Mouse (Mus musculus) midbrain, embryonic 14.5 days (tissue): ENCODE measurements around the gene Man2a2. TPM values are rescaled to one million over a fixed set of nuclear protein-coding genes. Genes with fewer than 3 reads are reported as not detected.

Experiments
- ATAC-seq: fragments of 200-750 bp; cut with Nextera tagmentation; 2 replicates; pipeline ENCODE4 v1.8.0; 2017; ENCODE audit warnings: moderate number of reproducible peaks, moderate library complexity; ENCODE audit not compliant: low FRiP score, low TSS enrichment
- DNase-seq: peaks from one replicate; pipeline ENCODE4 v3.0.0-alpha.2; 2015
- H3K27ac ChIP-seq: fragments of 300-500 bp; sonication (generic); replicated peaks from 2 replicates; pipeline ENCODE4 v1.5.1; 2014; ENCODE audit warnings: mild to moderate bottlenecking, low read depth, low read length, moderate library complexity
- H3K27me3 ChIP-seq: fragments of 300-500 bp; sonication (generic); 2 replicates; pipeline ENCODE4 v1.6.1; 2014; ENCODE audit warnings: low read length, control low read depth, mixed read lengths; ENCODE audit not compliant: control insufficient read depth, insufficient read depth
- H3K36me3 ChIP-seq: fragments of 300-500 bp; sonication (generic); 2 replicates; pipeline ENCODE4 v1.6.1; 2014; ENCODE audit warnings: low read length, control low read depth; ENCODE audit not compliant: control insufficient read depth, insufficient read depth
- H3K4me1 ChIP-seq: fragments of 300-500 bp; sonication (generic); 2 replicates; pipeline ENCODE4 v1.6.1; 2014; ENCODE audit warnings: mild to moderate bottlenecking, antibody characterized with exemption, low read length, control low read depth; ENCODE audit not compliant: control insufficient read depth, insufficient read depth
- H3K4me2 ChIP-seq: fragments of 300-500 bp; sonication (generic); 2 replicates; pipeline ENCODE4 v1.6.1; 2014; ENCODE audit warnings: mild to moderate bottlenecking, low read length, moderate library complexity
- H3K4me3 ChIP-seq: fragments of 300-500 bp; sonication (generic); replicated peaks from 2 replicates; pipeline ENCODE4 v1.5.1; 2014; ENCODE audit warnings: low read depth, low read length
- H3K9ac ChIP-seq: fragments of 300-500 bp; sonication (generic); replicated peaks from 2 replicates; pipeline ENCODE4 v1.6.1; 2014; ENCODE audit warnings: mild to moderate bottlenecking, low read length, moderate library complexity
- H3K9me3 ChIP-seq: fragments of 300-500 bp; sonication (generic); 2 replicates; pipeline ENCODE4 v1.6.1; 2016; ENCODE audit warnings: low read length, control low read depth, mixed read lengths; ENCODE audit not compliant: control insufficient read depth
- WGBS: fragments of 180-500 bp; shearing (Covaris S2); extraction: QIAGEN DNeasy Blood & Tissue Kit; methylation state at CpG from one replicate; pipeline ENCODE4 v1.1.7; 2014; 5-methylcytosine and 5-hydroxymethylcytosine counted together
- polyA plus RNA-seq: library from polyadenylated mRNA; unstranded; fragments of >200 nt; fragmentation: Nextera tagmentation; extraction: Ambion mirVana; gene quantifications from 2 replicates; pipeline ENCODE4 v1.2.1, GENCODE M21; 2014

The Man2a2 gene
- polyA plus RNA-seq, 1 experiment from 2014 or later: 18.1 TPM

DNA sequence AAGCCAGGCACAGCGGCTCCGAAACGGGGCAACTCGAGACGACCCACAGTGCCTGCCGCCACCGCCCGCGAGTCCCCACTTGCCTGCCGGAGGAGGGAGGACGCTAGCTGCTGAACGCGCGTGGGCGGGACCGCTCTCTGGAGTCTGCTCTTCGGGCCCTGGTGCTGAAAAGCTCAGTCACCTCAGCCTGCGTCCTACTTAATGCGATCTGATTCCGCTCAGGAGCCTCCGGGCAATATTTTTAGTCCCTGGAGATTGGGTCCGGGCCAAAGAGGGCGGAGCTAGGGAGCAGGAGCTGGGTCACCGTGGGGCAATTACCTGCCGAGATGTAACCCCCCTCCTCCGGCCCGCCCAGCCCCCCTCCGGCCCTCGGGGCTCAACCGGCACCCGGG, 530 bp downstream of the Man2a2 start:
- H3K36me3 ChIP-seq: peaks cover 31% of the 10 kb centered on the region

DNA sequence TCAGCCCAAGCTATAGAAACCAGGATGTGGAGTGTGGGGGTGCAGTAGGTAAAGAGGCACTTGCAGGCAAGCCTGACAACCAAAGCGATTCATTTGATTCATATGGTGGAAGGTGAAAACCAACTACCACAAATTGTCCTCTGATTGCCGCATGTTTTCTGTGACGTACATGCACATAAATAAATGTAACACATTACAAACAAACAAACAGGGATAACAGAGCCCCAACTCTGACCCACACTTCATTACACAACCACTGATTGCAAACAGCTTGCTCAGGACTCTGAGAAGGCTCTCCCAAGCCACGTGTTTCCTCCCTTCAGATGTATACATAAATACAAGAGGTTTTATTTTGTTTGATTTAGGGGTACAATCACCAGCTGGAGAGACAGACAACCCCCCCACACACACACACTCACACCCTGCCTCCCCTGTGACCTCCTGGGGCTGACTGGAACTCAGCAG, 1.2 kb downstream of the Man2a2 start:
- DNase-seq (peak; percentile 23), ATAC-seq (no peak)
- Histone ChIP-seq H3K27ac (no peak overlapping the region), H3K9me3 (no peaks in the 10 kb centered on the region), H3K4me3 (peak overlapping the region; percentile 76), H3K4me1 (peaks cover 14% of the 10 kb centered on the region), H3K27me3 (no peaks in the 10 kb centered on the region), H3K36me3 (peaks cover 31% of the 10 kb centered on the region), H3K9ac (peak overlapping the region; percentile 86), H3K4me2 (peak overlapping the region; percentile 75)
- WGBS: 59% methylated on average over 4 of the region's 4 CpGs

More for the DNA sequence above, 530 bp downstream of the Man2a2 start:
- under 1% methylated on average over 31 of the region's 31 CpGs for WGBS
- peak overlapping the region; percentile 75 for H3K4me2 ChIP-seq
- H3K27ac ChIP-seq: peak overlapping the region; percentile 82
- H3K4me3 ChIP-seq: peak overlapping the region; percentile 76
- peak; percentile 81 for DNase-seq
- peaks cover 14% of the 10 kb centered on the region for H3K4me1 ChIP-seq
- no peaks in the 10 kb centered on the region for H3K9me3 ChIP-seq
- ATAC-seq: peak; percentile 69
- no peaks in the 10 kb centered on the region for H3K27me3 ChIP-seq
- peak overlapping the region; percentile 86 for H3K9ac ChIP-seq

DNA sequence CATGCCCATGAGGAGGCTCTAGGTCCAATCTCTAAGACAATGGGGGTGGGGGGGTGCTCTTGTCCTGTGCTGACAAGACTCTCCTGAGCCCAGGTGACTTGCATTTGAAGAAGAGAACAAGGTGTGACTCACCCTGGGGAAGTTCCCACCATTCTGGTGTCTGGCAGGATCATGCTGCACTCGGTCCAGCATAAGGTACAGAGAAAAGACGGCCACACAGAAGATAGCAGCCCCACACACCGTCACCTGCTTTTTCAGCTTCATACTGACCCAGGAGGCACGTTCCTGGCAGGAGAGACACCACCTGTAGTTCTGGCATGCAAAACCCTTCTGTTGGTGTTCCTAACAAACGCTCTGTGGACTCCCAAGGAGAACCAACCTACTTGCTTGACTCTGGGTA, 1.7 kb downstream of the Man2a2 start:
- DNase-seq: no peak
- WGBS: 71% methylated on average over 5 of the region's 5 CpGs

GRCm38 (mm10) chr7:80368635-80369421, 2.3 kb downstream of the Man2a2 start:
- H3K4me2 ChIP-seq: peak overlapping the region; percentile 75
- WGBS: 87% methylated on average over 20 of the region's 20 CpGs
- H3K9ac ChIP-seq: no peak overlapping the region
- ATAC-seq: no peak
- DNase-seq: no peak
- H3K4me1 ChIP-seq: peaks cover 14% of the 10 kb centered on the region
- peaks cover 42% of the 10 kb centered on the region for H3K36me3 ChIP-seq
- H3K27ac ChIP-seq: no peak overlapping the region
- no peak overlapping the region; the same call in 1 of the 2 replicates for H3K4me3 ChIP-seq
- no peaks in the 10 kb centered on the region for H3K27me3 ChIP-seq
- H3K9me3 ChIP-seq: no peaks in the 10 kb centered on the region

More for the DNA sequence above, 1.7 kb downstream of the Man2a2 start:
- peaks cover 14% of the 10 kb centered on the region for H3K4me1 ChIP-seq
- no peaks in the 10 kb centered on the region for H3K27me3 ChIP-seq
- H3K27ac ChIP-seq: no peak overlapping the region
- ATAC-seq: no peak
- no peaks in the 10 kb centered on the region for H3K9me3 ChIP-seq
- H3K36me3 ChIP-seq: peaks cover 36% of the 10 kb centered on the region
- H3K9ac ChIP-seq: peak overlapping the region; percentile 86
- peak overlapping the region; percentile 76; the same call in 1 of the 2 replicates for H3K4me3 ChIP-seq
- peak overlapping the region; percentile 75 for H3K4me2 ChIP-seq

DNA sequence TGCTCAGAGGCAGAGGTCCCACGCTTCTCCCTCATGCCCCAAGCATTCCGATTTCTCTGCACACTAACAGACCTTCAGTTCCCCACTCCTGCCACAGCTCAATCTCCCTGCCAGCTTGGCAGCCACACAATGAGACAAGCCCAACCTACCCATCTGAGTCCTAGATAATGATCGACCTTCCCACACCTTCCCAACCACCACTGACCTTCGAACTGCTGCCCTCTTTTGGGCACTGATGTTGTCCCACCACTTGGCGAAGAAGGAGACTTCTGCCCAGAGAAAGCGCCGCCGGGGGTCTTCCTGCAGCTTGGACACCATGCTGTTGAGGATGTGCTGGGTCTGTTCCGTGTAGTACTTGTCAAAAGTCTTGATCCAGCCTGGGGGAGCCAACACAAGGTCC, 3.2 kb downstream of the Man2a2 start:
- H3K9me3 ChIP-seq: no peaks in the 10 kb centered on the region
- no peak overlapping the region for H3K4me3 ChIP-seq
- WGBS: 90% methylated on average over 9 of the region's 9 CpGs
- H3K9ac ChIP-seq: no peak overlapping the region
- H3K4me1 ChIP-seq: peaks cover 14% of the 10 kb centered on the region
- peaks cover 50% of the 10 kb centered on the region for H3K36me3 ChIP-seq
- DNase-seq (no peak), ATAC-seq (no peak)
- H3K4me2 ChIP-seq: no peak overlapping the region
- H3K27ac ChIP-seq: no peak overlapping the region
- no peaks in the 10 kb centered on the region for H3K27me3 ChIP-seq

- 96% methylated on average over 7 of the region's 7 CpGs for WGBS
- Histone ChIP-seq H3K4me3 (no peak overlapping the region), H3K27ac (no peak overlapping the region), H3K36me3 (peaks cover 58% of the 10 kb centered on the region), H3K27me3 (no peaks in the 10 kb centered on the region), H3K9ac (no peak overlapping the region), H3K9me3 (no peaks in the 10 kb centered on the region), H3K4me2 (no peak overlapping the region), H3K4me1 (peaks cover 14% of the 10 kb centered on the region)
- ATAC-seq: no peak
- no peak for DNase-seq
Measured at GRCm38 (mm10) chr7:80367232-80367631, 3.9 kb downstream of the Man2a2 start.

DNA sequence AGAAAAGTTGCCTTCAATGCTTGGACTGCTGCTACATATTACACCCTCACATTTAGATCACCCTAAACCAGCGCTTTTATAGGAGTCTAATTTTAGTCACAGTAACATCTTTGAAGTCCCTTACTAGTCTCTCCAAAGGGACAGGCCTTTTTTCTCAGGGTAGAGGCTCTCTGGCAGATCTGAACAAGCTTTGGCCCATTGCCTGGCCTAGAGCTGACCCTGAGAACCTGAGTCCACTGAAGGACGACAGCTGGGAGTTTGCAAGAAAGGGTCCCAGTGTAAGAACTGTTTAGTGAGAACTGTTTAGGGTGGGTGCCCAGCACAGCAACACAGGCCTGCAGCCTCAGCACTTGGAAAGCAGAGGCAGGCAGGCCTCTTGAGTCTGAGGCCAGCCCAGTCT, 5.4 kb downstream of the Man2a2 start:
- Histone ChIP-seq H3K9me3 (no peaks in the 10 kb centered on the region), H3K27me3 (no peaks in the 10 kb centered on the region), H3K4me2 (no peak overlapping the region), H3K4me3 (no peak overlapping the region), H3K27ac (no peak overlapping the region), H3K9ac (no peak overlapping the region), H3K36me3 (peaks cover 73% of the 10 kb centered on the region), H3K4me1 (peaks cover 14% of the 10 kb centered on the region)
- ATAC-seq: no peak
- 88% methylated on average over 2 of the region's 2 CpGs for WGBS
- no peak for DNase-seq

- H3K4me1 ChIP-seq: no peaks in the 10 kb centered on the region
- H3K4me2 ChIP-seq: no peak overlapping the region
- H3K9me3 ChIP-seq: no peaks in the 10 kb centered on the region
- no peak overlapping the region for H3K27ac ChIP-seq
- H3K27me3 ChIP-seq: no peaks in the 10 kb centered on the region
- H3K9ac ChIP-seq: no peak overlapping the region
- H3K4me3 ChIP-seq: no peak overlapping the region
- peaks cover 93% of the 10 kb centered on the region for H3K36me3 ChIP-seq
- DNase-seq: no peak
- WGBS: 74% methylated on average over 3 of the region's 3 CpGs
- ATAC-seq: no peak
Measured at GRCm38 (mm10) chr7:80360435-80360834, 10.7 kb downstream of the Man2a2 start.

GRCm38 (mm10) chr7:80358039-80358438, 13.1 kb downstream of the Man2a2 start:
- Histone ChIP-seq H3K9me3 (no peaks in the 10 kb centered on the region), H3K27me3 (no peaks in the 10 kb centered on the region), H3K9ac (no peak overlapping the region), H3K4me2 (no peak overlapping the region), H3K4me1 (no peaks in the 10 kb centered on the region), H3K27ac (no peak overlapping the region), H3K36me3 (peaks cover 91% of the 10 kb centered on the region), H3K4me3 (no peak overlapping the region)
- DNase-seq: no peak
- WGBS: 62% methylated on average over 4 of the region's 4 CpGs
- ATAC-seq: no peak
